Mouse (Mus musculus) CH12.LX (cell line): Measurements from ENCODE around the gene Kat2a. TPM values are rescaled to one million over a fixed set of nuclear protein-coding genes. Genes with fewer than 3 reads are reported as not detected.

ENCODE experiments used
- DNase-seq: peaks from one replicate; pipeline ENCODE4 v3.0.0-alpha.2; 2013; ENCODE audit errors: extremely low read depth
- H3K27ac ChIP-seq: 2 replicates; pipeline ENCODE4 v1.5.1; 2012; ENCODE audit warnings: low read depth, mild to moderate bottlenecking, control low read depth, moderate library complexity; ENCODE audit not compliant: insufficient read depth
- H3K27me3 ChIP-seq: replicated peaks from 2 replicates; pipeline ENCODE3; 2012; ENCODE audit warnings: inconsistent platforms
- H3K36me3 ChIP-seq, 2 experiments: replicated peaks in 1 of 2; 2 replicates each; pipeline versions ENCODE3 to v1.6.1; 2012; ENCODE audit warnings: inconsistent platforms in 1 of 2, low read length in 1 of 2, mild to moderate bottlenecking in 1 of 2, mixed read lengths in 1 of 2, moderate library complexity in 1 of 2; ENCODE audit not compliant: control insufficient read depth in 1 of 2, insufficient read depth in 1 of 2
- H3K4me1 ChIP-seq, 2 experiments: 2 replicates each; pipeline ENCODE4 v1.6.1; 2012; ENCODE audit warnings: inconsistent platforms in 1 of 2, moderate library complexity in 1 of 2; ENCODE audit not compliant: insufficient read depth in 2 of 2, control insufficient read depth in 1 of 2
- H3K4me2 ChIP-seq: 2 replicates; pipeline ENCODE4 v1.6.1; 2012; ENCODE audit warnings: low read depth, mild to moderate bottlenecking, control low read depth; ENCODE audit not compliant: poor library complexity, insufficient read depth, severe bottlenecking
- H3K4me3 ChIP-seq, 3 experiments: fragments of 150-350 bp in 1 of 3; sonication (generic) in 1 of 3; replicated peaks in 1 of 3; 2 replicates each; pipeline versions ENCODE3 to v1.5.1; 2011 to 2012; ENCODE audit warnings: low read depth in 2 of 3, low read length in 2 of 3, mild to moderate bottlenecking in 2 of 3, moderate library complexity in 2 of 3, control low read depth in 1 of 3, improper control_type of control experiment in 1 of 3, inconsistent platforms in 1 of 3, mixed read lengths in 1 of 3; ENCODE audit not compliant: poor library complexity in 1 of 3
- H3K79me2 ChIP-seq: replicated peaks from 2 replicates; pipeline ENCODE4 v1.6.1; 2012; ENCODE audit warnings: mild to moderate bottlenecking, moderate library complexity; ENCODE audit not compliant: control insufficient read depth, poor library complexity, insufficient read depth, severe bottlenecking; ENCODE audit errors: extremely low read depth
- H3K9ac ChIP-seq: 2 replicates; pipeline ENCODE4 v1.6.1; 2012; ENCODE audit warnings: low read depth, mild to moderate bottlenecking, control low read depth, moderate library complexity; ENCODE audit not compliant: insufficient read depth
- H3K9me3 ChIP-seq: replicated peaks from 2 replicates; pipeline ENCODE3; 2012; ENCODE audit warnings: low read length, inconsistent platforms, mixed read lengths
- E2F4 ChIP-seq: IDR thresholded peaks from 2 replicates; pipeline ENCODE4 v1.6.1; 2011; ENCODE audit warnings: low read depth, low read length, improper control_type of control experiment; ENCODE audit not compliant: insufficient replicate concordance
- ELF1 ChIP-seq: IDR thresholded peaks from 2 replicates; pipeline ENCODE4 v1.6.1; 2014; ENCODE audit warnings: low read depth, mild to moderate bottlenecking, inconsistent platforms, low read length, improper control_type of control experiment
- ETS1 ChIP-seq: conservative IDR thresholded peaks from 2 replicates; pipeline ENCODE4 v1.6.1; 2012; ENCODE audit warnings: low read depth, mild to moderate bottlenecking, inconsistent platforms, low read length, improper control_type of control experiment, moderate library complexity
- IRF4 ChIP-seq: IDR thresholded peaks from 2 replicates; pipeline ENCODE4 v1.6.1; 2014; ENCODE audit warnings: low read depth, mild to moderate bottlenecking, inconsistent platforms, low read length, improper control_type of control experiment
- JUN ChIP-seq: IDR thresholded peaks from 2 replicates; pipeline ENCODE4 v1.6.1; 2011; ENCODE audit warnings: low read depth, mild to moderate bottlenecking, low read length, improper control_type of control experiment, moderate library complexity; ENCODE audit not compliant: insufficient read depth
- MAFK ChIP-seq: IDR thresholded peaks from 2 replicates; pipeline ENCODE4 v1.6.1; 2011; ENCODE audit warnings: low read length, improper control_type of control experiment; ENCODE audit not compliant: insufficient replicate concordance
- MEF2A ChIP-seq: IDR thresholded peaks from 2 replicates; pipeline ENCODE4 v1.6.1; 2014; ENCODE audit warnings: low read depth, mild to moderate bottlenecking, inconsistent platforms, low read length, improper control_type of control experiment, borderline replicate concordance
- MXI1 ChIP-seq: IDR thresholded peaks from 2 replicates; pipeline ENCODE4 v1.6.1; 2011; ENCODE audit warnings: mild to moderate bottlenecking, low read depth, low read length, improper control_type of control experiment
- MYC ChIP-seq: IDR thresholded peaks from 2 replicates; pipeline ENCODE4 v1.6.1; 2011; ENCODE audit warnings: low read depth, mild to moderate bottlenecking, improper control_type of control experiment, low read length
- POLR2A ChIP-seq: IDR thresholded peaks from 2 replicates; pipeline ENCODE4 v1.6.1; 2011; ENCODE audit warnings: low read depth, mild to moderate bottlenecking, improper control_type of control experiment, low read length
- POLR2AphosphoS2 ChIP-seq: IDR thresholded peaks from 2 replicates; pipeline ENCODE4 v1.6.1; 2011; ENCODE audit warnings: low read depth, low read length, improper control_type of control experiment
- RCOR1 ChIP-seq: conservative IDR thresholded peaks from 2 replicates; pipeline ENCODE4 v1.6.1; 2012; ENCODE audit warnings: low read depth, mild to moderate bottlenecking, inconsistent platforms, low read length, improper control_type of control experiment
- SIN3A ChIP-seq: IDR thresholded peaks from 2 replicates; pipeline ENCODE4 v1.6.1; 2012; ENCODE audit warnings: low read length, improper control_type of control experiment, inconsistent platforms
- TBP ChIP-seq: conservative IDR thresholded peaks from 2 replicates; pipeline ENCODE4 v1.6.1; 2011; ENCODE audit warnings: low read depth, low read length, improper control_type of control experiment
- UBTF ChIP-seq: IDR thresholded peaks from 2 replicates; pipeline ENCODE4 v1.6.1; 2012; ENCODE audit warnings: low read depth, mild to moderate bottlenecking, inconsistent platforms, low read length, improper control_type of control experiment, moderate library complexity
- USF1 ChIP-seq: IDR thresholded peaks from 2 replicates; pipeline ENCODE4 v1.6.1; 2014; ENCODE audit warnings: low read depth, mild to moderate bottlenecking, inconsistent platforms, low read length, improper control_type of control experiment
- ZC3H11A ChIP-seq: IDR thresholded peaks from 2 replicates; pipeline ENCODE4 v1.6.1; 2012; ENCODE audit warnings: low read depth, mild to moderate bottlenecking, inconsistent platforms, low read length, improper control_type of control experiment
- ZNF384 ChIP-seq: IDR thresholded peaks from 2 replicates; pipeline ENCODE4 v1.6.1; 2012; ENCODE audit warnings: low read depth, low read length, improper control_type of control experiment, inconsistent platforms
- dilution Hi-C: fragments of 300-500 bp; cut with MboI; formaldehyde crosslinking; loops from 2 replicates; pipeline ENCODE4 v1.14.3; 2020; ENCODE audit warnings: low sequenced_read_pairs; ENCODE audit not compliant: extremely low pct_unique_long_range_greater_than_20kb, extremely low pct_ligation_motif_present
- in situ Hi-C: fragments of 300-500 bp; cut with MboI; formaldehyde crosslinking; loops from 3 replicates; pipeline ENCODE4 v1.14.3; 2019; ENCODE audit warnings: low sequenced_read_pairs, low pct_ligation_motif_present, low pct_unique_long_range_greater_than_20kb, mixed read lengths
- polyA plus RNA-seq: library from polyadenylated mRNA; unstranded; fragments of >175 nt; gene quantifications from 2 replicates; pipeline ENCODE4 v1.2.1, GENCODE M21; 2012; ENCODE audit warnings: low read depth; ENCODE audit not compliant: insufficient read length
- total RNA-seq, 2 experiments: library from RNA; depleted of rRNA; stranded (reverse); fragments of 300-350 nt in 1 of 2; fragments of >200 nt in 1 of 2; gene quantifications; 2 replicates each; pipeline ENCODE4 v1.2.3; 2012 to 2014

Gene Kat2a
- total and polyA plus RNA-seq, 3 experiments, result 27.2 to 82.9 (median 30.7) TPM

GRCm38 (mm10) chr11:100721776-100722492 lies 9.7 kb upstream of the Kat2a start:
- Histone ChIP-seq H3K9ac (no peak overlapping the region), H3K4me1 (peaks cover 8 to 62% of the 10 kb centered on the region in 2 experiments)
- in situ Hi-C loops, result no loop called here

GRCm38 (mm10) chr11:100721254-100721653 lies 9.0 kb upstream of the Kat2a start:
- Histone ChIP-seq H3K9ac (no peak overlapping the region), H3K27me3 (no peaks in the 10 kb centered on the region), H3K79me2 (peaks cover 41% of the 10 kb centered on the region), H3K36me3 (peaks cover 35 to 88% of the 10 kb centered on the region in 2 experiments), H3K4me2 (no peak overlapping the region), H3K9me3 (no peaks in the 10 kb centered on the region), H3K27ac (no peak overlapping the region), H3K4me1 (peaks cover 8 to 60% of the 10 kb centered on the region in 2 experiments), H3K4me3 (no peak overlapping the region)
- dilution Hi-C loops (no loop called here), in situ Hi-C loops (no loop called here)
- TF ChIP-seq ELF1 (no peak), POLR2AphosphoS2 (no peak), JUN (no peak), ZC3H11A (no peak), RCOR1 (no peak), UBTF (no peak), IRF4 (no peak), ETS1 (no peak), TBP (no peak), SIN3A (no peak), POLR2A (no peak), E2F4 (no peak), MYC (no peak), ZNF384 (no peak)
- DNase-seq, result no peak

More at GRCm38 (mm10) chr11:100721776-100722492, 9.7 kb upstream of the Kat2a start:
- H3K4me3 ChIP-seq, result no peak overlapping the region
- no peak for DNase-seq
- peaks cover 44% of the 10 kb centered on the region for H3K79me2 ChIP-seq
- no peak overlapping the region for H3K27ac ChIP-seq
- dilution Hi-C loops, result no loop called here
- H3K36me3 ChIP-seq, result peaks cover 30 to 81% of the 10 kb centered on the region in 2 experiments
- H3K4me2 ChIP-seq, result no peak overlapping the region
- no peaks in the 10 kb centered on the region for H3K9me3 ChIP-seq
- no peaks in the 10 kb centered on the region for H3K27me3 ChIP-seq
- TF ChIP-seq ETS1, result no peak
- TF ChIP-seq MEF2A, result no peak
- TF ChIP-seq USF1, result no peak
- no peak for TF ChIP-seq MXI1
- no peak for TF ChIP-seq MAFK
- TF ChIP-seq, all 38 proteins: peak for 0
